ENCODE assay signal across 13 mouse cellular contexts in the genomic region with DNA sequence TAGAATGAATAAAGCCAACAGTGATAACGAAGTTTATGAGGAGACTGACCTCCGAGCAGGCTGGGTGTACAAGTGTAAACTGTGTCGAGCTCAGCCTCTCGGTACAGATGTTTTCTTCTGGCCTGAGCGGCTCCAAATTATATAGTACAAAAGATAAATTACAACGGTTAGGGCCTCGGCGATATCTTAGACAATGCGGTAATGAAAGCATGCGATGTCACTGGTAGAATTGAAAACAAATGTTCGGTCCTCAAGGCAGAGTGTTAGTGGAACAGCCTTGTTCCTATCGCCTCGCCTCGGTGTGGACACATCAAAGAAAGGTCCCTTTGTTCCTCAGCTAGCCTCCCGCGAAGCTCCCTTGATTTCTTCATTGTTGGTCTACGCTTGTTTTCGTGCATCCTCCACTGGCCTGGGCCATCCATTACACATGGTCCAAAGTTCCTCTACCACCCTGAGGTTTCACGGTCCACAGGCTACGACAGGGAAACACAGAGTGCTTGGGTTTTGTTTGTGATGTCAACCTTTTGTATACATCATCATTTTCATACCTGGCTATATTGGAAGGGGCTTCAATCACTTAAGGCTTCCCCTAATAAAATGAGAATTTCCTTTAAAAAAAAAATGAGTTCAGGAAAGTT.
A peak's percentile ranks its signal among the peaks of the same experiment; 100 is the strongest.
DNase-seq lines count a peak whose midpoint lies in the region; ATAC-seq and TF ChIP-seq lines count a peak whose summit lies in the region.
"Had no signal": no experiment of that assay in that cellular context is flagged by ENCODE, and none has a peak within 500 bp of the region (broad histone marks: within the 10 kb centered on the region; RNA-seq: fewer than 3 reads in every experiment).

No protein-coding gene starts in this region.

- TF ChIP-seq POLR2A in kidney, adult 2 months (IDR thresholded peaks at IDR 0.05; ENCODE audit: low read depth, low read length), result no peak

- H3K27ac ChIP-seq in kidney, adult 2 months (ENCODE audit: insufficient read depth, low read depth, low read length), result no peak overlapping the region
- peak overlapping the region; percentile 30; the same call in 1 of the 2 replicates for H3K27ac ChIP-seq in hindbrain, embryonic 13.5 days
- no peak overlapping the region for H3K27ac ChIP-seq in midbrain, embryonic 15.5 days
- H3K27ac ChIP-seq in liver, embryonic 12.5 days, result no peak overlapping the region

- no peak for TF ChIP-seq CTCF in kidney, adult 2 months (conservative IDR thresholded peaks at IDR 0.05; ENCODE audit: insufficient read depth, insufficient read length, low read depth, low read length)

- peak overlapping the region; percentile 50 for H3K4me2 ChIP-seq in hindbrain, embryonic 13.5 days
- peak overlapping the region; percentile 35 for H3K4me2 ChIP-seq in midbrain, embryonic 15.5 days
- H3K4me2 ChIP-seq in liver, embryonic 12.5 days, result no peak overlapping the region

- H3K9ac ChIP-seq in hindbrain, embryonic 13.5 days, result no peak overlapping the region
- no peak overlapping the region for H3K9ac ChIP-seq in midbrain, embryonic 15.5 days
- H3K9ac ChIP-seq in liver, embryonic 12.5 days, result no peak overlapping the region

- H3K4me1 ChIP-seq in kidney, adult 2 months (ENCODE audit: control insufficient read depth, insufficient read depth, low read length), result no peaks in the 10 kb centered on the region
- H3K4me1 ChIP-seq in hindbrain, embryonic 13.5 days (replicated peaks), result peaks cover 19% of the 10 kb centered on the region
- H3K4me1 ChIP-seq in midbrain, embryonic 15.5 days, result peaks cover 8% of the 10 kb centered on the region
- no peaks in the 10 kb centered on the region for H3K4me1 ChIP-seq in liver, embryonic 12.5 days

- WGBS in kidney, adult 2 months, result 54% methylated on average over 20 of the region's 20 CpGs
- WGBS in hindbrain, embryonic 13.5 days, result 19% methylated on average over 20 of the region's 20 CpGs
- WGBS in midbrain, embryonic 15.5 days, result 38% methylated on average over 20 of the region's 20 CpGs
- WGBS in liver, embryonic 12.5 days (ENCODE audit: insufficient replicate concordance), result 76% methylated on average over 20 of the region's 20 CpGs

- peak; percentile 2 for DNase-seq in kidney, adult 2 months
- DNase-seq in kidney, adult 18-20 months, result no peak
- DNase-seq in embryo, embryonic 11 days, result peak; percentile 25
- no peak for DNase-seq in right cerebral cortex, postnatal 25 days
- DNase-seq in gastrocnemius, postnatal 10 days, result no peak
- DNase-seq: adrenal gland, adult 8-10 months; B cell, adult 2 months; heart, postnatal 4 days; lung, postnatal 14 days; thymus, adult 2 months had no signal

- no peaks in the 10 kb centered on the region for H3K36me3 ChIP-seq in kidney, adult 2 months (ENCODE audit: control insufficient read depth, insufficient read depth, low read length)
- no peaks in the 10 kb centered on the region for H3K36me3 ChIP-seq in hindbrain, embryonic 13.5 days
- H3K36me3 ChIP-seq in midbrain, embryonic 15.5 days (replicated peaks), result no peaks in the 10 kb centered on the region
- H3K36me3 ChIP-seq in liver, embryonic 12.5 days, result no peaks in the 10 kb centered on the region

- no peaks in the 10 kb centered on the region for H3K27me3 ChIP-seq in kidney, adult 2 months (replicated peaks; ENCODE audit: control insufficient read depth, insufficient read depth, low read length)
- peaks cover 33% of the 10 kb centered on the region for H3K27me3 ChIP-seq in hindbrain, embryonic 13.5 days
- H3K27me3 ChIP-seq in midbrain, embryonic 15.5 days (replicated peaks), result 0 out of 2 replicates have a peak, but pooled peaks cover 8% of the 10 kb centered on the region
- H3K27me3 ChIP-seq in liver, embryonic 12.5 days (replicated peaks), result no peaks in the 10 kb centered on the region

- peak; percentile 83 for ATAC-seq in hindbrain, embryonic 13.5 days (ENCODE audit: low FRiP score)
- ATAC-seq in midbrain, embryonic 15.5 days (replicated peaks), result peak; percentile 74
- ATAC-seq in liver, embryonic 12.5 days, result no peak

- H3K9me3 ChIP-seq in hindbrain, embryonic 13.5 days, result no peaks in the 10 kb centered on the region
- H3K9me3 ChIP-seq in midbrain, embryonic 15.5 days, result no peaks in the 10 kb centered on the region
- H3K9me3 ChIP-seq in liver, embryonic 12.5 days (replicated peaks), result no peaks in the 10 kb centered on the region

- H3K4me3 ChIP-seq in kidney, adult 2 months (ENCODE audit: insufficient read depth, low read depth, low read length), result no peak overlapping the region
- H3K4me3 ChIP-seq in hindbrain, embryonic 13.5 days, result peak overlapping the region; percentile 15
- H3K4me3 ChIP-seq in midbrain, embryonic 15.5 days, result peak overlapping the region; percentile 4; the same call in 1 of the 2 replicates
- no peak overlapping the region for H3K4me3 ChIP-seq in liver, embryonic 12.5 days

Comparison
In these comparisons a context has a peak if more than half of its experiments do, and no peak if none do; other contexts are left out.
1. DNase-seq: peak in kidney, adult 2 months (single experiment) and embryo, embryonic 11 days (single experiment); none in kidney, adult 18-20 months (single experiment), right cerebral cortex, postnatal 25 days (single experiment) and gastrocnemius, postnatal 10 days (single experiment).
2. H3K4me3 ChIP-seq: peak in hindbrain, embryonic 13.5 days (single experiment) and midbrain, embryonic 15.5 days (single experiment); none in kidney, adult 2 months (single experiment) and liver, embryonic 12.5 days (single experiment).